In genomic region chr9:44715109-44715508, GRCm38 (mm10) we compare ENCODE assay signal across 34 mouse cellular contexts. TPM values are rescaled to one million over a fixed set of nuclear protein-coding genes. Genes with fewer than 3 reads are reported as not detected.
DNase-seq lines count a peak whose midpoint lies in the region; TF ChIP-seq lines count a peak whose summit lies in the region.
"Had no signal": no experiment of that assay in that cellular context is flagged by ENCODE, and none has a peak within 500 bp of the region (broad histone marks: within the 10 kb centered on the region; RNA-seq: fewer than 3 reads in every experiment).

No protein-coding gene starts in this region.

- no peak overlapping the region for H3K27ac ChIP-seq in gastrocnemius, adult 2 months
- H3K27ac ChIP-seq in olfactory bulb, adult 2 months (ENCODE audit: insufficient read depth, low read depth, low read length): peak overlapping the region; percentile 55
- H3K27ac ChIP-seq: embryonic facial prominence, embryonic 13.5 days; forebrain, embryonic 12.5 days; heart, embryonic 13.5 days; hindbrain, embryonic 13.5 days; kidney, embryonic 15.5 days; limb, embryonic 12.5 days had no signal

- H3K4me1 ChIP-seq in olfactory bulb, adult 2 months (ENCODE audit: control insufficient read depth, insufficient read depth, low read length): peaks cover 84% of the 10 kb centered on the region

- intact Hi-C loops in gastrocnemius, adult 2 months (cut with DNase I): no loop called here
- intact Hi-C loops in gastrocnemius, postnatal 14 days (cut with DNase I; ENCODE audit: low total_unique reads): no loop called here

- H3K4me3 ChIP-seq in gastrocnemius, adult 2 months: no peak overlapping the region
- peak overlapping the region; percentile 28 for H3K4me3 ChIP-seq in olfactory bulb, adult 2 months (ENCODE audit: insufficient read depth, low read depth, low read length)
- H3K4me3 ChIP-seq: embryonic facial prominence, embryonic 13.5 days; erythroblast, embryonic 14.5 days; forebrain, embryonic 12.5 days; heart, embryonic 13.5 days; hindbrain, embryonic 13.5 days; kidney, embryonic 15.5 days; limb, embryonic 12.5 days had no signal

- no peak for TF ChIP-seq CTCF in gastrocnemius, adult 2 months (IDR thresholded peaks at IDR 0.05)
- TF ChIP-seq CTCF in olfactory bulb, adult 2 months (IDR thresholded peaks at IDR 0.05; ENCODE audit: insufficient read depth, low read depth, low read length): no peak

- peak; percentile 45 for DNase-seq in gastrocnemius, adult 2 months
- no peak for DNase-seq in gastrocnemius, postnatal 14 days
- DNase-seq in thymus, postnatal 4 days: peak; percentile 11
- DNase-seq in thymus, postnatal 10 days (ENCODE audit: low spot score in 2 of 2): no peak
- DNase-seq in cerebellum, adult 9-11 months: peak; percentile 81
- DNase-seq in spleen, postnatal 36 days (ENCODE audit: low spot score in 2 of 2): no peak
- DNase-seq in adrenal gland, postnatal 14 days: no peak
- DNase-seq: adrenal gland, adult 2 months; heart, postnatal 14 days; kidney, adult 11 months; kidney, postnatal 36 days; lung, adult 18-20 months; lung, postnatal 14 days; right cerebral cortex, postnatal 25 days; thymus, postnatal 25 days had no signal

- TF ChIP-seq POLR2A in olfactory bulb, adult 2 months (IDR thresholded peaks at IDR 0.05; ENCODE audit: insufficient read depth, low read depth, low read length): no peak

- 55% methylated on average over 17 of the region's 17 CpGs for WGBS in olfactory bulb, adult 2 months

RNA-seq across cellular contexts. Expression of gene Phldb1, which starts 19.9 kb away (rescaled TPM):
- total RNA-seq in gastrocnemius, adult 2 months (2021): 10 to 100 TPM; 29.3 to 32.1 TPM
- total RNA-seq in gastrocnemius, postnatal 14 days (2021): 10 to 100 TPM; 43.8 to 47.6 TPM
- polyA plus RNA-seq in olfactory bulb, adult 2 months (2012; ENCODE audit: insufficient read depth, insufficient read length, low replicate concordance, missing spikeins): not detected in 2 replicates
- 45.1 and 60.5 TPM in 2 replicates for total RNA-seq in adrenal gland, postnatal 14 days (2021)

RNA-seq across cellular contexts. Expression of gene Treh, which starts 42.1 kb away (rescaled TPM):
- not detected for total RNA-seq in gastrocnemius, adult 2 months (2021)
- not detected for total RNA-seq in gastrocnemius, postnatal 14 days (2021)
- polyA plus RNA-seq in olfactory bulb, adult 2 months (2012; ENCODE audit: insufficient read depth, insufficient read length, low replicate concordance, missing spikeins): not detected in 2 replicates
- total RNA-seq in adrenal gland, postnatal 14 days (2021): not detected in 2 replicates
- total RNA-seq: adrenal gland, adult 2 months; gastrocnemius, adult 8-10 months; granulocyte monocyte progenitor cell, adult 5-6 weeks; heart, postnatal 14 days; layer of hippocampus, postnatal 25 days; megakaryocyte progenitor cell, adult 5-6 weeks; MEL had no signal
- polyA plus RNA-seq: adrenal gland, adult 2 months; CD4-positive, CD25-positive, alpha-beta regulatory T cell, adult 4 months; embryonic facial prominence, embryonic 13.5 days; erythroblast, embryonic 14.5 days; forebrain, embryonic 12.5 days; heart, embryonic 13.5 days; hindbrain, embryonic 13.5 days; limb, embryonic 12.5 days; liver, embryonic 11.5 days; midbrain, embryonic 11.5 days; neural tube, embryonic 11.5 days; spleen, adult 2 months; stomach, embryonic 14.5 days had no signal

RNA-seq across cellular contexts. Expression of gene Arcn1, which starts 52.5 kb away (rescaled TPM):
- 10 to 100 TPM; 83.0 to 85.3 TPM for total RNA-seq in gastrocnemius, adult 2 months (2021)
- total RNA-seq in gastrocnemius, postnatal 14 days (2021): 10 to 100 TPM; 65.1 to 69.9 TPM
- 192 TPM in 1 of 2 replicates, not detected in the other for polyA plus RNA-seq in olfactory bulb, adult 2 months (2012; ENCODE audit: insufficient read depth, insufficient read length, low replicate concordance, missing spikeins)
- total RNA-seq in adrenal gland, postnatal 14 days (2021): 160 and 166 TPM in 2 replicates

RNA-seq across cellular contexts. Expression of gene Ift46, which starts 52.6 kb away (rescaled TPM):
- 10 to 100 TPM; 27.4 to 28.4 TPM for total RNA-seq in gastrocnemius, adult 2 months (2021)
- 10 to 100 TPM; 29.2 to 38.8 TPM for total RNA-seq in gastrocnemius, postnatal 14 days (2021)
- polyA plus RNA-seq in olfactory bulb, adult 2 months (2012; ENCODE audit: insufficient read depth, insufficient read length, low replicate concordance, missing spikeins): not detected in 2 replicates
- total RNA-seq in adrenal gland, postnatal 14 days (2021): 72.1 and 82.3 TPM in 2 replicates

Comparison
In these comparisons a context has a peak if more than half of its experiments do, and no peak if none do; other contexts are left out.
1. DNase-seq: peak in gastrocnemius, adult 2 months (single experiment), thymus, postnatal 4 days (single experiment) and cerebellum, adult 9-11 months (single experiment); none in gastrocnemius, postnatal 14 days (single experiment), thymus, postnatal 10 days (0 of 2), spleen, postnatal 36 days (0 of 2) and adrenal gland, postnatal 14 days (single experiment).